Mouse (Mus musculus): ENCODE measurements around the gene Fam135a. TPM values are rescaled to one million over a fixed set of nuclear protein-coding genes. Genes with fewer than 3 reads are reported as not detected.
A peak's percentile ranks its signal among the peaks of the same experiment; 100 is the strongest.

Fam135a gene
- polyA plus RNA-seq, 1 experiment from 2014 or later: 28.6 TPM

- Histone ChIP-seq H3K27me3 (replicated peaks; ENCODE audit: control insufficient read depth, insufficient read depth, low read length) (no peaks in the 10 kb centered on the region), H3K4me2 (ENCODE audit: low read length) (no peak overlapping the region), H3K4me1 (ENCODE audit: control insufficient read depth, insufficient read depth, low read length) (no peaks in the 10 kb centered on the region), H3K9ac (ENCODE audit: low read length) (no peak overlapping the region), H3K9me3 (replicated peaks; ENCODE audit: control insufficient read depth, low read length) (no peaks in the 10 kb centered on the region), H3K4me3 (ENCODE audit: low read depth, low read length) (no peak overlapping the region), H3K27ac (ENCODE audit: low read depth, low read length) (no peak overlapping the region), H3K36me3 (ENCODE audit: control insufficient read depth, insufficient read depth, low read length) (no peaks in the 10 kb centered on the region)
- ATAC-seq (no peak), DNase-seq (ENCODE audit: low spot score) (no peak)
- 77% methylated on average over 3 of the region's 3 CpGs for WGBS
These were observed 14.0 kb downstream of the Fam135a start for GRCm38 (mm10) chr1:24086176-24086575.

- no peak overlapping the region for H3K4me3 ChIP-seq (ENCODE audit: low read depth, low read length)
- H3K9me3 ChIP-seq (replicated peaks; ENCODE audit: control insufficient read depth, low read length): no peaks in the 10 kb centered on the region
- ATAC-seq: peak; percentile 96
- peak; percentile 96 for DNase-seq (ENCODE audit: low spot score)
- no peaks in the 10 kb centered on the region for H3K27me3 ChIP-seq (replicated peaks; ENCODE audit: control insufficient read depth, insufficient read depth, low read length)
- H3K9ac ChIP-seq (ENCODE audit: low read length): no peak overlapping the region
- H3K4me1 ChIP-seq (ENCODE audit: control insufficient read depth, insufficient read depth, low read length): peaks cover 5% of the 10 kb centered on the region; the same call in 1 of the 2 replicates
- no peaks in the 10 kb centered on the region for H3K36me3 ChIP-seq (ENCODE audit: control insufficient read depth, insufficient read depth, low read length)
- 5% methylated on average over 2 of the region's 2 CpGs for whole genome bisulfite sequencing
- H3K27ac ChIP-seq (ENCODE audit: low read depth, low read length): 0 out of 2 replicates have a peak overlapping the region, but pooled peaks have one; percentile 27
- no peak overlapping the region for H3K4me2 ChIP-seq (ENCODE audit: low read length)
These were observed 25.7 kb downstream of the Fam135a start for GRCm38 (mm10) chr1:24074396-24074795.

GRCm38 (mm10) chr1:24073386-24074248 is 26.5 kb downstream of the Fam135a start:
- no peak overlapping the region for H3K4me3 ChIP-seq (ENCODE audit: low read depth, low read length)
- peaks cover 5% of the 10 kb centered on the region; the same call in 1 of the 2 replicates for H3K4me1 ChIP-seq (ENCODE audit: control insufficient read depth, insufficient read depth, low read length)
- ATAC-seq (peak; percentile 73), DNase-seq (ENCODE audit: low spot score) (peak; percentile 56)
- no peaks in the 10 kb centered on the region for H3K36me3 ChIP-seq (ENCODE audit: control insufficient read depth, insufficient read depth, low read length)
- H3K9ac ChIP-seq (ENCODE audit: low read length): no peak overlapping the region
- H3K27ac ChIP-seq (ENCODE audit: low read depth, low read length): peak overlapping the region; percentile 74; the same call in 1 of the 2 replicates
- WGBS: 29% methylated on average over 5 of the region's 5 CpGs
- no peak overlapping the region for H3K4me2 ChIP-seq (ENCODE audit: low read length)
- H3K9me3 ChIP-seq (replicated peaks; ENCODE audit: control insufficient read depth, low read length): no peaks in the 10 kb centered on the region
- H3K27me3 ChIP-seq (replicated peaks; ENCODE audit: control insufficient read depth, insufficient read depth, low read length): no peaks in the 10 kb centered on the region

- Histone ChIP-seq H3K4me1 (ENCODE audit: control insufficient read depth, insufficient read depth, low read length) (peaks cover 3% of the 10 kb centered on the region; the same call in 1 of the 2 replicates), H3K27ac (ENCODE audit: low read depth, low read length) (no peak overlapping the region), H3K4me3 (ENCODE audit: low read depth, low read length) (no peak overlapping the region), H3K27me3 (replicated peaks; ENCODE audit: control insufficient read depth, insufficient read depth, low read length) (no peaks in the 10 kb centered on the region), H3K9me3 (replicated peaks; ENCODE audit: control insufficient read depth, low read length) (no peaks in the 10 kb centered on the region), H3K4me2 (ENCODE audit: low read length) (no peak overlapping the region), H3K36me3 (ENCODE audit: control insufficient read depth, insufficient read depth, low read length) (no peaks in the 10 kb centered on the region), H3K9ac (ENCODE audit: low read length) (no peak overlapping the region)
- WGBS: 96% methylated on average over 7 of the region's 7 CpGs
- DNase-seq (ENCODE audit: low spot score) (no peak), ATAC-seq (no peak)
These were observed 31.3 kb downstream of the Fam135a start for GRCm38 (mm10) chr1:24068830-24069229.

- 79% methylated on average over 4 of the region's 4 CpGs for WGBS
- Histone ChIP-seq H3K27me3 (replicated peaks; ENCODE audit: control insufficient read depth, insufficient read depth, low read length) (no peaks in the 10 kb centered on the region), H3K4me1 (ENCODE audit: control insufficient read depth, insufficient read depth, low read length) (no peaks in the 10 kb centered on the region), H3K4me3 (ENCODE audit: low read depth, low read length) (no peak overlapping the region), H3K9ac (ENCODE audit: low read length) (no peak overlapping the region), H3K4me2 (ENCODE audit: low read length) (no peak overlapping the region), H3K27ac (ENCODE audit: low read depth, low read length) (no peak overlapping the region), H3K36me3 (ENCODE audit: control insufficient read depth, insufficient read depth, low read length) (no peaks in the 10 kb centered on the region), H3K9me3 (replicated peaks; ENCODE audit: control insufficient read depth, low read length) (no peaks in the 10 kb centered on the region)
- ATAC-seq: no peak
- no peak for DNase-seq (ENCODE audit: low spot score)
These were observed 33.4 kb downstream of the Fam135a start for GRCm38 (mm10) chr1:24066706-24067105.

GRCm38 (mm10) chr1:24055706-24056105 is 44.4 kb downstream of the Fam135a start:
- DNase-seq (ENCODE audit: low spot score) (no peak), ATAC-seq (no peak)
- no peak overlapping the region for H3K4me3 ChIP-seq (ENCODE audit: low read depth, low read length)
- no peak overlapping the region for H3K27ac ChIP-seq (ENCODE audit: low read depth, low read length)
- 75% methylated on average over 14 of the region's 14 CpGs for WGBS
- H3K36me3 ChIP-seq (ENCODE audit: control insufficient read depth, insufficient read depth, low read length): peaks cover 21% of the 10 kb centered on the region; the same call in 1 of the 2 replicates
- H3K4me2 ChIP-seq (ENCODE audit: low read length): no peak overlapping the region
- no peaks in the 10 kb centered on the region for H3K27me3 ChIP-seq (replicated peaks; ENCODE audit: control insufficient read depth, insufficient read depth, low read length)
- H3K4me1 ChIP-seq (ENCODE audit: control insufficient read depth, insufficient read depth, low read length): no peaks in the 10 kb centered on the region
- H3K9me3 ChIP-seq (replicated peaks; ENCODE audit: control insufficient read depth, low read length): no peaks in the 10 kb centered on the region
- no peak overlapping the region for H3K9ac ChIP-seq (ENCODE audit: low read length)

- DNase-seq (ENCODE audit: low spot score) (no peak), ATAC-seq (no peak)
- no peaks in the 10 kb centered on the region for H3K27me3 ChIP-seq (replicated peaks; ENCODE audit: control insufficient read depth, insufficient read depth, low read length)
- H3K27ac ChIP-seq (ENCODE audit: low read depth, low read length): no peak overlapping the region
- H3K4me3 ChIP-seq (ENCODE audit: low read depth, low read length): no peak overlapping the region
- H3K9me3 ChIP-seq (replicated peaks; ENCODE audit: control insufficient read depth, low read length): no peaks in the 10 kb centered on the region
- 76% methylated on average over 6 of the region's 6 CpGs for WGBS
- H3K36me3 ChIP-seq (ENCODE audit: control insufficient read depth, insufficient read depth, low read length): peaks cover 11% of the 10 kb centered on the region; the same call in 1 of the 2 replicates
- no peaks in the 10 kb centered on the region for H3K4me1 ChIP-seq (ENCODE audit: control insufficient read depth, insufficient read depth, low read length)
- no peak overlapping the region for H3K9ac ChIP-seq (ENCODE audit: low read length)
- H3K4me2 ChIP-seq (ENCODE audit: low read length): no peak overlapping the region
These were observed 53.2 kb downstream of the Fam135a start for GRCm38 (mm10) chr1:24046730-24047510.

GRCm38 (mm10) chr1:24045627-24046026 is 54.5 kb downstream of the Fam135a start:
- no peak overlapping the region for H3K27ac ChIP-seq (ENCODE audit: low read depth, low read length)
- ATAC-seq: no peak
- no peaks in the 10 kb centered on the region for H3K9me3 ChIP-seq (replicated peaks; ENCODE audit: control insufficient read depth, low read length)
- no peak overlapping the region for H3K9ac ChIP-seq (ENCODE audit: low read length)
- H3K36me3 ChIP-seq (ENCODE audit: control insufficient read depth, insufficient read depth, low read length): 0 out of 2 replicates have a peak, but pooled peaks cover 8% of the 10 kb centered on the region
- no peaks in the 10 kb centered on the region for H3K27me3 ChIP-seq (replicated peaks; ENCODE audit: control insufficient read depth, insufficient read depth, low read length)
- no peak overlapping the region for H3K4me3 ChIP-seq (ENCODE audit: low read depth, low read length)
- no peak for DNase-seq (ENCODE audit: low spot score)
- WGBS: 76% methylated on average over 5 of the region's 5 CpGs
- no peak overlapping the region for H3K4me2 ChIP-seq (ENCODE audit: low read length)
- no peaks in the 10 kb centered on the region for H3K4me1 ChIP-seq (ENCODE audit: control insufficient read depth, insufficient read depth, low read length)
